Mouse (Mus musculus): ENCODE measurements around the gene Polm. TPM values are rescaled to one million over a fixed set of nuclear protein-coding genes. Genes with fewer than 3 reads are reported as not detected.

The Polm gene
- total and polyA plus RNA-seq, 2 experiments from 2014 or later, result 6.0 to 9.7 TPM

DNA sequence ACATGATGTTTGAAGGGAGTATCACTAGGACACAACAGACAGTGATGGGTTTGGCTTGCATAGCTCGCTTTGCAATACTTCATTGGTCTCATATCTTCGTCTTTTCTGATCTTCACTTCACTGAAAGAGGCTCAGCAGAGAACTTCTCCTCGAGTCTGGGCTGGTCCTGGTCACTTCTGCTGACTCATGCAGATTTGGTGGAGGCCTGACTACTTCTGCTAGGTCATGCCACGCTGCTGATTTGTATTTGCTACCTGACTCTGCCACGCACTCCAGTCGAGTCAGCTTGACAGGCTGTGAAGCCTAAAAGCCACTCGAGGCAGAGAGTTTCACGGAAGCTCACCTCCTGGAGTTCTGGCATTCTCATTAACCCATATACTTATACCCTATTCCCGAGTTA is 29.9 kb downstream of the Polm start:
- Histone ChIP-seq H3K4me2 (ENCODE audit: low read depth) (no peak overlapping the region), H3K4me1 (ENCODE audit: insufficient read depth) (no peaks in the 10 kb centered on the region), H3K9me3 (ENCODE audit: low read length) (no peaks in the 10 kb centered on the region), H3K9ac (no peak overlapping the region), H3K36me3 (ENCODE audit: insufficient read depth) (no peaks in the 10 kb centered on the region), H3K27ac (ENCODE audit: low read depth, low read length) (no peak overlapping the region), H3K4me3 (ENCODE audit: low read depth, low read length) (no peak overlapping the region), H3K27me3 (ENCODE audit: insufficient read depth, low read length) (no peaks in the 10 kb centered on the region)
- ATAC-seq (no peak), DNase-seq (no peak)
- WGBS, result 87% methylated on average over 9 of the region's 9 CpGs
- no peak for TF ChIP-seq CTCF (IDR thresholded peaks at IDR 0.05; ENCODE audit: low read depth)

GRCm38 (mm10) chr11:5805711-5806110 is 32.1 kb downstream of the Polm start:
- Histone ChIP-seq H3K36me3 (ENCODE audit: insufficient read depth) (peaks cover 6% of the 10 kb centered on the region), H3K27me3 (ENCODE audit: insufficient read depth, low read length) (no peaks in the 10 kb centered on the region), H3K4me2 (ENCODE audit: low read depth) (no peak overlapping the region), H3K27ac (ENCODE audit: low read depth, low read length) (no peak overlapping the region), H3K9me3 (ENCODE audit: low read length) (no peaks in the 10 kb centered on the region), H3K4me3 (ENCODE audit: low read depth, low read length) (no peak overlapping the region), H3K4me1 (ENCODE audit: insufficient read depth) (no peaks in the 10 kb centered on the region), H3K9ac (no peak overlapping the region)
- no peak for TF ChIP-seq CTCF (IDR thresholded peaks at IDR 0.05; ENCODE audit: low read depth)
- 88% methylated on average over 3 of the region's 3 CpGs for WGBS
- DNase-seq, result no peak
- ATAC-seq, result no peak

- H3K9ac ChIP-seq, result no peak overlapping the region
- H3K27ac ChIP-seq (ENCODE audit: low read depth, low read length), result no peak overlapping the region
- H3K9me3 ChIP-seq (ENCODE audit: low read length), result no peaks in the 10 kb centered on the region
- TF ChIP-seq CTCF (IDR thresholded peaks at IDR 0.05; ENCODE audit: low read depth), result no peak
- no peaks in the 10 kb centered on the region for H3K4me1 ChIP-seq (ENCODE audit: insufficient read depth)
- H3K4me2 ChIP-seq (ENCODE audit: low read depth), result no peak overlapping the region
- DNase-seq, result no peak
- 72% methylated on average over 5 of the region's 5 CpGs for WGBS
- H3K27me3 ChIP-seq (ENCODE audit: insufficient read depth, low read length), result no peaks in the 10 kb centered on the region
- ATAC-seq, result no peak
- peaks cover 21% of the 10 kb centered on the region for H3K36me3 ChIP-seq (ENCODE audit: insufficient read depth)
- H3K4me3 ChIP-seq (ENCODE audit: low read depth, low read length), result no peak overlapping the region
These were observed 33.6 kb downstream of the Polm start for GRCm38 (mm10) chr11:5804174-5804573.

DNA sequence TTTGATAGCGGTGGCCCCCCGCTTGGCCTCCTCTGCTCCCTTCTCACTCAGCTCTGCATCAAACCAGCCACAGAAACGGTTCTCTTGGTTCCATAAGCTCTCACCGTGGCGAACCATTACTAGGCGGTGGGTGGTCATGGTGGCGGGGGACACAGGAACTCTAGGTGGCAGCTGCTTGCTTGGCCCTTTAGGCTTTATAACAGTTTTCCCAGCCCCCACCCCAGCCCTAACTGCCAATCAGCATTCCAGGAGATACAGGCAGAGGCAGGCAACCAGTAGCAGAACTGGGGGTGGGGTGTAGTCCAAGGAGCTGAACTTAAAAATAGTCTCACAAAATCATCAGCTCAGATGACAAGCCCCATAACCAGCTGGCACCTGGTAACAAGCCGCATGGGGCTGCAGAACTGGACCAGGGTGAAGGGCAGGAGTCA is 34.2 kb downstream of the Polm start, which contains the start of gene Pgam2:
TSS of gene Pgam2 (minus strand) at position 183 of the 431 bp plus-strand sequence.
- ATAC-seq (peak; percentile 45), DNase-seq (peak; percentile 19)
- no peaks in the 10 kb centered on the region for H3K9me3 ChIP-seq (ENCODE audit: low read length)
- H3K27me3 ChIP-seq (ENCODE audit: insufficient read depth, low read length), result no peaks in the 10 kb centered on the region
- no peak within 1 kb of the TSS for H3K9ac ChIP-seq
- no peaks in the 10 kb centered on the region for H3K4me1 ChIP-seq (ENCODE audit: insufficient read depth)
- H3K4me2 ChIP-seq (ENCODE audit: low read depth), result no peak within 1 kb of the TSS
- H3K4me3 ChIP-seq (ENCODE audit: low read depth, low read length), result no peak within 1 kb of the TSS
- H3K27ac ChIP-seq (ENCODE audit: low read depth, low read length), result no peak within 1 kb of the TSS
- no peak for TF ChIP-seq CTCF (IDR thresholded peaks at IDR 0.05; ENCODE audit: low read depth)
- 54% methylated on average over 8 of the region's 8 CpGs for WGBS
- peaks cover 27% of the 10 kb centered on the region for H3K36me3 ChIP-seq (ENCODE audit: insufficient read depth)

- H3K9me3 ChIP-seq (ENCODE audit: low read length), result no peaks in the 10 kb centered on the region
- H3K4me1 ChIP-seq (ENCODE audit: insufficient read depth), result no peaks in the 10 kb centered on the region
- no peak for TF ChIP-seq CTCF (IDR thresholded peaks at IDR 0.05; ENCODE audit: low read depth)
- H3K36me3 ChIP-seq (ENCODE audit: insufficient read depth), result peaks cover 35% of the 10 kb centered on the region
- no peak overlapping the region for H3K4me2 ChIP-seq (ENCODE audit: low read depth)
- DNase-seq (no peak), ATAC-seq (no peak)
- no peak overlapping the region for H3K4me3 ChIP-seq (ENCODE audit: low read depth, low read length)
- H3K27ac ChIP-seq (ENCODE audit: low read depth, low read length), result no peak overlapping the region
- WGBS, result 78% methylated on average over 8 of the region's 8 CpGs
- no peaks in the 10 kb centered on the region for H3K27me3 ChIP-seq (ENCODE audit: insufficient read depth, low read length)
- no peak overlapping the region for H3K9ac ChIP-seq
These were observed 35.2 kb downstream of the Polm start for GRCm38 (mm10) chr11:5802457-5803217.

DNA sequence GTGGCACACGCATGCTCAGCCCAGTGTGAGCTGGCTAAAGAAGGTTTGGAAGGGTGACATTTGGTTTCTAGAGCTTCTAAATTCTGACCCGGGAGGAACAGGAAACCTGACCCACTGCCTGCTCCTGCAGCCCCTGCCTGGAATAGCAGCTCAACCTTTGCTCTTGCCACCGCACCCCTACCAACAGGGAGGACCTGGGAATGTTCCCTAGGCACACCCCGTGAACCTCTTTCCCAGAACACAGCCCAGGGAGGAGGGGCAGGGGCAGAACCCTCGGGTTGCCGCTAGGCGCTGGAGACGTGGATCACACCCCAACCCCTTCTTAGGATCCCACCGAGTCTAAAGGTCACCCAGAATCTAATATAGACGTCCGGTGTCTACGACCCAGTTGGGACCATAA is 35.8 kb downstream of the Polm start:
- no peak for DNase-seq
- whole genome bisulfite sequencing, result 71% methylated on average over 12 of the region's 12 CpGs
- Histone ChIP-seq H3K27ac (ENCODE audit: low read depth, low read length) (no peak overlapping the region), H3K9ac (no peak overlapping the region), H3K27me3 (ENCODE audit: insufficient read depth, low read length) (no peaks in the 10 kb centered on the region), H3K9me3 (ENCODE audit: low read length) (no peaks in the 10 kb centered on the region), H3K4me3 (ENCODE audit: low read depth, low read length) (no peak overlapping the region), H3K4me2 (ENCODE audit: low read depth) (no peak overlapping the region), H3K36me3 (ENCODE audit: insufficient read depth) (peaks cover 41% of the 10 kb centered on the region), H3K4me1 (ENCODE audit: insufficient read depth) (no peaks in the 10 kb centered on the region)
- TF ChIP-seq CTCF (IDR thresholded peaks at IDR 0.05; ENCODE audit: low read depth), result no peak
- ATAC-seq, result no peak

- DNase-seq, result no peak
- Histone ChIP-seq H3K4me3 (ENCODE audit: low read depth, low read length) (no peak overlapping the region), H3K36me3 (ENCODE audit: insufficient read depth) (peaks cover 46% of the 10 kb centered on the region), H3K27ac (ENCODE audit: low read depth, low read length) (no peak overlapping the region), H3K4me1 (ENCODE audit: insufficient read depth) (no peaks in the 10 kb centered on the region), H3K9ac (no peak overlapping the region), H3K27me3 (ENCODE audit: insufficient read depth, low read length) (no peaks in the 10 kb centered on the region), H3K9me3 (ENCODE audit: low read length) (no peaks in the 10 kb centered on the region), H3K4me2 (ENCODE audit: low read depth) (no peak overlapping the region)
- TF ChIP-seq CTCF (IDR thresholded peaks at IDR 0.05; ENCODE audit: low read depth), result no peak
- 94% methylated on average over 16 of the region's 16 CpGs for WGBS
- ATAC-seq, result no peak
These were observed 36.3 kb downstream of the Polm start for GRCm38 (mm10) chr11:5801511-5801910.
